Mouse (Mus musculus) kidney, postnatal 4 days (tissue): ENCODE results near the gene Olfr314.
"Not testable (repeated sequence)": the region's sequence is repeated elsewhere in the genome, so short reads cannot be mapped to it uniquely, and the experiment has no call there.

Experiments used
- DNase-seq, 2 experiments: peaks; one replicate each; pipeline ENCODE4 v3.0.0; 2021; ENCODE audit warnings: mixed read lengths in 2 of 2

The Olfr314 gene

DNA sequence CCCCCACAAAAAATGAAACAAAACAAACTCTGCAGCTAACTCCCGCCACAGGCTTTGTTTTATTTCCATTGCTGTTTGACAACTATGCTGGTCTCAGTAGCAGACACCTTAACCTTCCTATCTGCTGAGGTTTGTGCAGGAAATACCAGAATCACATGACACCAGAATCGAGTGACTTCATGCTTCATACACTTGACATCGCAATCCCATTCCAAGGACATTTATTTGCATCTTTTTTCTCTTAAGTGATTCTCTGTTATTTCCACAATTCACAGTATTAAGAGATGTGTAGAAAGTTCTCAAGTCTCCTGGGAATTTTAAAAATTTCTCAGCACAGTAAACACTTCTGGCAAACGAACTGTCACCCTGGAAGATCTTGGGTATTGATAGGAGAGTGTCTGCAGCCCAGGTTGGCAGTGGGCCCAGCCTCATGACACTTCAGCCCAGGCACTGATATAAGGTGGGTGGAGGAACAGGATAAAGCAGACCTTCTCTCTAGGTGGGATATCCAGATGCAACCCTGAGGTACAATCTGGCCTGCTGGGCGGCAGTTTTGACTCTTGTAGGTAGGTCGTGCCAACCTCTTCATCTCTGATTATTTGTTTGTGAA is at the start of gene Olfr314:
TSS of gene Olfr314 (plus strand) at position 473 of the 610 bp plus-strand sequence.
- DNase-seq: no peak

DNA sequence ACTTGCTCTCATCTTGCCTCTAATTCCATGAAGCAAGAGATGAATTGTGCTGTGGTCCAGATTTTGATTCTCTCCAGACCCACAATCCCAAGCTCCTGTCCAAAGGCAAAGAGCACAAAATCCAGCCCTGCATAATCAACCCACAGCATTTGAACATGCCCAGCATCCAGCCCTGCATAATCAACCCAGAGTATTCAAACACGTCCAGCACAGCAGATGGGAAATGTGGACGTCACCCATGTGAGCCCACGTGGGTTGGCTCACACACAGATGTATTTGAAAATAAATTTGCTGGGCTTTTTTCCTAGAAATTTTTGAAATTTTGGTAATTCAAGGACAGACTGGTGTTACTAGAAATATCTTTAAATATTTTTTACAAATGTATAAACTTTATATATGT is 49.4 kb upstream of the Olfr314 start:
- no peak for DNase-seq

DNA sequence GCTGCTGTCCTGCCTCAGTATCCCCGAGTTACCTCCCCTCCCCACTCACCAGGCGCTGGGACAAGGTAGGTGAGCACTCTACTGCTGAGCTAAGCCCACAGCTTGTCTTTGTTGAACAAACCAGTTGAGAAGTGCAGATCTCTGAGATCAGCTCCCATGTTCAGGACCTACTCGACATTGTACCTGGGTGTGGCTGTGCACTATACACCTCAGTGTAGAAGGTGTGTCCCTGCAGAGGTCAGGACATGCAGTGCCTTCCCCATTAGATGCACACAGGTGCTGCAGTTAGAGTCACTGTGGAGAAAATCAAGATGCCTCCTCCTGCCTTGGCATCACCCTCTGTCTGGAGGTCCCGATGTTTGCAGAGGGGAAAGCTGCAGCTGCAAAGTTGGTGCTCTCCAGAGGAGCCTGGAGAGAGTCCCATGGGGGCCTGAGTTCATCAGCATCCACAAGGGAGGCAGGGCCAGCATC is 43.9 kb upstream of the Olfr314 start, which contains the start of gene Olfr317:
TSS of gene Olfr317 (minus strand) at position 421 of the 471 bp plus-strand sequence.
- DNase-seq: no peak

DNA sequence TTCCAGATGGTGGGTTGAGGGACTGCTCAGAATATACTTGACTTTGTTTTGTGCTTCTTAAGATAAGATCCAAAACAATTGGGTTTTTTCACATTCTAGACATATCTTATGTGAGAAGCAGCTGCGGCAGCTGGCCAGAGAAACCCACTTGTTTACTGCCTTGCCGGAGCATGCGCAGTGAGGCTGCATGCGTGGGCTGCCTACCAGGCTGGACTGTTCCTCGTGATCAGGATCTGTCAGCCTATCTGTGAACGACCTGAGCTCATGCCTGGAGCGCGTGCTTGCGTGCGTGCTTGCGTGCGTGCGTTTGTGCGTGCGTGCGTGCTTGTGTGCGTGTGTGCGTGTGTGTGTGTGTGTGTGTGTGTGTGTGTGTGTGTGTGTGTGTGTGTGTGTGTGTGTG is 31.7 kb upstream of the Olfr314 start:
- not testable (repeated sequence) for DNase-seq

DNA sequence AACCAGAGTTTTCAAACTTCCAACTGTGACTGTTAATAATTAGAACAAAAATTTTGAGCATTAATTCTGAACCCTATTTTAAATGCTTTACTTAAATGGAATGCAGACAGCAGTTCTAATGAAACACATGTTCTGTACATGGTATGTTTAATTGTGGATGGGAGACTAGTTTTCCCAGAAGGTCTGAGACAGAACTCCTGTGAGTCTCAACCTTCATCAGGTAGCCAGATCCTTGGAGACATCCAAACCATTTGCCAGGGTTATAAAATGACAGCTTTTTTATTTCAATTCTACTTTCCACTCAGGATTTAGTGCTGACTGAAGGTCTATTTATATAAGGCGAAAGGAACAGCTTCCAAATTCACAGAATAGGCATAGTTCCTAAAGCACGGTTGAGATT is 30.3 kb upstream of the Olfr314 start, which contains the start of gene Olfr316:
TSS of gene Olfr316 (plus strand) at position 301 of the 400 bp plus-strand sequence.
- no peak for DNase-seq

DNA sequence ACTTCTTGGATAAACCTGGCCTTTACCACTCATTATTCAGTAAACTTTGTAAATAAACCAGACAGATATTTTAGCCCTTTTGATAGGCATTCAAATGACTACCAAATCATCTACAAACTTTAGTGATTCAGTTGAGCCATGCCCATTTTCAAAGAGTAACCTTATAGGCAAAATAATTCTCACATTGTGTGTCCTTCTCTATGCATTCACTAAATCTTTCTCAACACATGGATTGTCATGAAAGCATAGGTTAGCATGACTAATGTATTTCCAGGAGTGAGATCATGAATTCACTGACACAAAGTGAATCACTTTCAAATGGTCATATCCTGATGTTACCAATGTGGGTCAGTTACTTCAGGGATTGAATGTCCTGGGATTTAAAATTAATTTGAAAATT is 9.9 kb upstream of the Olfr314 start, which contains the start of gene Olfr315:
TSS of gene Olfr315 (plus strand) at position 301 of the 400 bp plus-strand sequence.
- DNase-seq: no peak

DNA sequence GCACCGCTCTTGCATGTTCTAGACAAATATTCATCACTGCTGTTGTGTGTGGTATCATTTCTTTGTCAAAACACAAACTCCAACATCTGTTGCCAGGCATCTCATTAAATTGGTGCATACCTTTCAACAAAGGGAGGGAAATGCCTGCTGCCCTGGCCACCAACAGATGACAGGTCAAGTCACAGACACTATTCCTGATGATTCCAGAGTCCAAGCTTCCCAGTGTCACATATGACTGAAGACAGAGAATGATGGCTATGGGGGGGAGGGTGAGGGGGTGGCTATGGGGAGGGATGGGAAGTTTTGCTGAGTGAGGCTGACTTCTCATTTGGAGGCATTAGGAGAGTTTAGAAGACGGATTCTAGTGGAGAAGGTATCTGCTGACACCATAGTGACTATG is 1.4 kb downstream of the Olfr314 start:
- DNase-seq: no peak

DNA sequence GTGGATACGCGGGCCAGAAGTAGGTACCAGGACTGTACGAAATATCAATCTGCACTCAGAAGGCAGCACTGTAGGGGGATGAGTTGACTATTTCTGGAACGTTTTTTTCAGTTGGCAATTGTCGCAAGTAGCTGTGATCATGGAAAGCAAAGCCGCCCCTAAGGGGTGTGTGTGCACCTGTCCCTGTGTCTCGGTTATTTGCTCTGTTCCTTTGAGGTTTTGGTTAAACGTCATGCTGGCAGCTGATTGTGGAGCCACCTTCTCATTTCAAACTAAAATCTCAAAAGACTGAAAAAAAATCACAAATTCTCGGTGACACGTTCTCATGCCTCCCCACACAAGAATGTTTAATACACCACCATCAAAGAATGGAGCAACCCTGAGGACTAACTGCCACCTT is 4.9 kb downstream of the Olfr314 start:
- DNase-seq: no peak

DNA sequence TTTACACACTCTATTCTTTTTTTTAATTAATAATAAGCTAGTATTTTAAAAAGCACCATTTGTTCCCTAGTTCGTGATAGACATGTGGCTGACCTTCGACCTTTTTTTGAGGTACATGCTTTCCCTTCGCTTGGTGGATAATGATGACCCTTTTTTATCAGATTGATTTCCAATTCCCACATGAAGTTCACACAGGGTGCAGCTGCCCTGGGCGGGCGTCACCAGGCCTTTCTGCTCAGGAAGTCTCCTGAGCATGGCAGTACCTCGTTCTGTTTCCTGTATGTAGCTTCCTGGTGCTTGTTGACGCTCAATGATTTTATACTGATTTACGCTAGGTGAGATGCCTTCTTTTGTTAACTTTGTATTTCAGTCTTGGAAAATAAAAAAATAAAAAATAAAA is 5.6 kb downstream of the Olfr314 start:
- no peak for DNase-seq

DNA sequence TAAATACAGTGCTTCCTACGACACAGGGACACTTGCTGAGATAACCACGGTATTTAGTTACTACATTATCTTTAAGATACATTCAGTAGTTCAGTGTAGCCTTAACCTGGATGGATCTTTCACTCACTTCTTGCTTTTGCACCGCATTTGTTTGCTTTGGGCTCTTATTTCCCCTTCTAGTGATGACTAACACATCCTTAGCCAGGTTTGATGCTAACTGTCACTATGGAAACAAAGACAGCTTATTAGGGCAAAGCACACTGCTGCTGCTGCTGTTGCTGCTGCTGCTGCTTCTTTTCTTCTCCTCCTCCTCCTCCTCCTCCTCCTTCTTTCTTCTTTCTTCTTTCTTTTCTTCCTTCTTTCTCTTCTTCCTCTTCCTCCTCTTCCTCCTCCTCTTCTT is 6.8 kb downstream of the Olfr314 start:
- DNase-seq: no peak

DNA sequence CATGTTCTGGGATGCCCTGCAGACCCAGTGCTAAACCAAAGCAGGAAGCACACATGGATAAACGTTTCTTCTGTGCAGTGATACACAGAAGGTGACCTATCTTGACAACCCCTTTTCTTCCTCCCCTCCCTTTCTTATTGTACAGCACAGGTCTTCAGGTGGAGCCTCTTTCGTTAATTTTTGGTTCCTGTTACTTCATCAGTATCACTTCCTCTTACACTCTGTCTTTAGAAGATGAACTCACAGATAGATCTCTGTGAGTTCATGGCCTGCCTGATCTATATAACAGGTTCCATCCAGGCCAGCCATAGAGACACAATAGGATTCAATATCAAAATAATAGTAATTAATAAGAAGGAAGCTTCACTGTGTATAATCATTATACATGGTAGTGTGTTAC is 7.3 kb downstream of the Olfr314 start:
- no peak for DNase-seq

DNA sequence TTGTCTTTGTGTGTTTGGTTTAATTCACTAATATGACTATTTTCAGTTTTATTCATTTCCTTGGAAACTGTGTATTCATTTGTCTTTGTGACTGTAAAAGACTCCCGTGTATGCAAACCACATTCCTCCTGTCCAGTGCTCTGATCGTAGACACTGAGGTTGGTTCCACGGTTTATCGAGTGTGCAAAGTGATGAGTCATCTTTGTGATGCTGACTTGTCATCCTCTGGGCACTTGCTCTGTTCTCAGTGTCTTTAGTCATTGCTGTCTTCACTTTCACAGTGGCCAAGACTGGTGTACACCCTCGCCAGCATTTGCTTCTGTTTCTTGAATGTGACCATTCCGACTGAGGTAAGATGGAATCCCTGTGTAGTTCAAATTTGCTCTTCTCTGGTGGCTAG is 7.9 kb downstream of the Olfr314 start:
- DNase-seq: no peak

DNA sequence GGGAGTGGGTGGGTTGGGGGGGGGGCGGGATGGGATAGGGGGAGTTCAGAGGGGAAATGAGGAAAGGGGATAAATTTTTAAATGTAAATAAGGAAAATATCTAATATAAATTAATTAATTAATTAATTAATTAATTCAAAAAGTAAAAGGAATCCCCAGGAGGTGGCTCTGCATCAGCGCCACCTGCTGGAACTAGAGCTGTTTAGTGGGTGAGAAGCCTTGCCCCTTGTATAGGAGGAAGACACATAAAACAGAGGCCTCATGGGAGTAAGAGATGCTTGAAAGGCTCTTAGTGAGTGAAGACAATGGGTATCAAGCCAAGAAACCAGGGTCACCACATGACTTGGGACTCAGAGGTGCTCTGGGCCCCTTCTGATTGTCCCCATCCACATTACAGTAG is 13.1 kb downstream of the Olfr314 start:
- DNase-seq: no peak

DNA sequence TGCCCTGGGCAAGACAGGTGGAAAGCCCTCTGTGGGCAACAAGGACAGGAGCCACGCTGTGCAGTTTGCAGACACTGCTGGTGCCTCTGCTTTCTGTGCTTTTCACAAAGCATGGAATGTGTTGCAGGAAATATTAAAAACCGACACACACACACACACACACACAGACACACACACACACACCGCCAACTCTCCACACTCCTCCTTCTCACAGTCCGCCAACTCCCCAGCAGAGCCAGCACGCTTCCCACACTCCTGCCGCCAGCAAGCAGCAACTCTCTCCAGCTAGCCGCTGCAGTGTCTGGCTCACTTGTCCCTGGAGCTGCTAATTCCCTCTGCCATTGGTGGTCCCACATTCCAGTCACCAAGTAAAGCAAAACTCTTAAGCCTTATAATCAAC is 14.1 kb downstream of the Olfr314 start:
- DNase-seq: peak; percentile 9 to 13

DNA sequence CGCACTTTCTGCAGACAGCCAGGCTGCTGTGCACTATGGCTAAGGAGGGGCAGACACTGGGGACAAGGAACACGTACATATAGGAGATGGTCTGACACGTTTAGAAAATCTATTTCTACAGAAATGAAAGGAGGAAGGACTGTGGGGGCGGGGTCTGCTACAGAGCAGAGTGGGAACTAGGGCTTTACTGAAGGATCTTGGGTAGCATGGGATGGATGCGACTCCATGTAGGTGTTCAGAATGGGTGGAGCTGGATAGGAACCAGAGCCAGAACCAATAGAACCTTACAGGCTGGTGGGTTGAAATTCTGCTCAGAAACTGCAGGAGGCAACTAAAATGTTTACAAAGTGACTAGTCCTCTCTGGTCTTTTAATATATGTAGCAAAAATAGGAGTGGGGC is 17.0 kb downstream of the Olfr314 start:
- DNase-seq: no peak

DNA sequence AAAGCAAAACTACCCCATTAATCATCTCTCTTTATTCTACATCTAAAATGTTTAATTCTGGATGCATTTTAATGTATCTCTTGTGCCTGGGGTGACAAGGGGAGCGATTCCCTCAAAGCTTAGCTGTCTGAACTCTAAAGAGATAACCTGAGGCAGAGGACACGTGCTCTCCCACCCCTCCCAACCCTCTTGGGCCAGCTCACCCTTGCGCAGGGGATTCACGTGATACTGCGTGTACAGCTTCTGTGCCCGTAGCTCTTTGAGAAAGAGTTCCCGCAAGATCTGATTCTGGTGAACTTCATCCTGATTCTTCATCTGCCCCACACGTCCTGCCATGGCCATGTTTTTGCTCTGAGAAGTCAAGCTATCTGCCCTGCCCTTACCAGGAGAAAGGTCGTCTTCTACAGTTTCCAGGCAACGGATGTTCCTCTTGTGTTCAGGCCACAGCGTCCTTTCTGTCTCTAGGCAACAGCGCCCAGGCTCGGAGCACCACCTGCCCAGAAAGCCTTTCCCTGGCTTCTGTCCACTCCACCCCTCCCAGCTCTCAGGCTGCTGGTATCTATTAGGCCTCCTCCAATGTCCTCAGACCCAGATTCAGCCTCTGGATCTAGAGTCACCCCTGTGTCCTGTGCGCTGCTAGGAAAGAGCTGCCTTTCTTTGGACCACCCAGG is 18.9 kb downstream of the Olfr314 start, which contains the start of gene Fam183b:
TSS of gene Fam183b (minus strand) at position 403 of the 671 bp plus-strand sequence.
- peak in 1 of 2 experiments; percentile 6 for DNase-seq

DNA sequence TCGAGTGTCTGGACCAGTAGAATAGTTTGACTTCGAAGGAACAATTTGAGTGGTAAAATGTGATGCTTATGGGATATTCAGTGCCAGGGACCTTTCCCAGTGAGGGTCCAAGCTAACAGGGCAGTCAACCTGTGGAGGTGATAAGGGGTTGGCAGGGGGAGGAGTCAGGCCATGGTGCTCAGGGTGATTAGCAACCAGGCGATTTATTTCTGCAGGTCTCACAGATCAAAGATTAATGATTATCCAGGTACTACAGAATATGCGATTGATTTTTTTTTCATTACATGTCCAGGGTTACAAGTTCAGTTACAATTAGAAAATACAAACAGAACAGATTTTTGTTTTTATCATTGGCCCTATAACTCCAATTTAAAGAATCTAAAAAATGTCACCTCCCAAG is 21.1 kb downstream of the Olfr314 start:
- no peak for DNase-seq

DNA sequence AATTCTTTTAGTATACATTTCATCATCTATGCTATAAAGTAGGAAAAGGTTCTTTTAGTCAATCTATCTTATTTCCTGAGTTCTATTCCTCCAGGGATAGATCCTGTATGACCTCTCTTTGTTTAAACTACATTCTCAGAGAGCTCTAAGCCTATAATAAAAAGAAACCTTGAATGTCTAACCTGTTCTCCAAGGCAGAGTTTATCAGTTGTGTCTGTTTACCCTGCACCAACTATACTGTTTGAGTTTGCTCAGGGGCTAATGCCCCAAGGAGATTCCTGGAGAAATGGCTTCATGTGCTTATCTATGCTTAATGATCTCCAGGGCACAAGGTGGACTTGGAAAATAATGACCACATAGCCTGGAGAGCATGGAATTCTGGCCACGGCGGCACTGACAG is 21.6 kb downstream of the Olfr314 start:
- DNase-seq: no peak

DNA sequence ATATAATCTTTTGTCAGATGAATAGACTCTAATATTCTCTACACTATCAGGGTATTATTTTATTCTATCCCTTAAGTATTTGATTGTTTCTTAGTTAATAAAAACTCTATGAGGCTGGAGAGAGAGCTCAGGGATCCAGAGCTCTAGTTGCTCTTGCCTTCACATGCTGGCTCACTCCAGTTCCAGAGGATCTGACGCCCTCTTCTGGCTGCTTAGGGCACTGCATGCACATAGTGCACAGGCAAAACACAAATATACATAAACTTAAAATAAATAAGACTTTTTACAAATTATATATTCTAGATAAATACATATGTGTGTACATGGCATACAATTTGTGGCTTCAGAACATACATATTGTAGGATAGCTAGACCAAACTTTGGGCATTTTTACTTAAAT is 29.2 kb downstream of the Olfr314 start:
- DNase-seq: no peak

DNA sequence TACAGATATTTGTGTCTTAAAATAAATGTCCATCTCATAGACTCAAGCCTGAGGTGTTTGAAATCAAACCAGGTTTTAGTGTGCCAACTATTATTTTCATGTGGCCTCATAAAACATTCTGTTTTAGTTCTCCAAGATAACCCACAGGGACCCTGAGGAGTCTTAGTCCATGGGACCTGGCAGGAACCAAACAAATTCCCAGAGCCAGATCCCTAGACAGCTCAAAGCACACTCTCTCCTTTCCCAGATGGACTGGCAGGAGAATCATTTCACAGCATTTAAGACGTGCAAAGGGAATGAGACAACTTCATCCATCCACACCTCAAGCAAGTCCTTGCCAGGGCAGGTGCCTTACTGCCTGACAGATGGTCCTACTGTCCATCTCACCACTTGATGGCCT is 31.9 kb downstream of the Olfr314 start, which contains the start of gene Olfr313:
TSS of gene Olfr313 (plus strand) at position 301 of the 400 bp plus-strand sequence.
- DNase-seq: not testable (repeated sequence)

DNA sequence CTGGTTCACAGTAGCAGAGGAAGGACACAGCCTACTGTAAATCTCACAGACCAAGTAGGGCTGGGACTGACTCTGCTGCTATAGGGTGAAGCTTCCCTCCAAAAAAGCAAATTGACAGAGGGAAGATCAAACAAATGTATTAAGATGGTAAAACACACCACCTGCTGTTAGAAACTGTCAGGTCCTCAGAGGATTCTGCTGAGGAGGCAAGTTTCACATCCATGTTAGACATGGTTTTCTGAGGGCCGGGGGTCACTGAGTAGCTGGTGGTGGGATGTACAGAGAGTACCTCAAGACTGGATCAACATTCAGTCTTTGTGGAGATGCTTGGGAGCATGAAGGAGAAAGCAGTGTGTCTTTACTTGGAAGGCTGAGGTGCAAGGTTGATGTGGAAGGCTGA is 32.9 kb downstream of the Olfr314 start:
- no peak for DNase-seq

DNA sequence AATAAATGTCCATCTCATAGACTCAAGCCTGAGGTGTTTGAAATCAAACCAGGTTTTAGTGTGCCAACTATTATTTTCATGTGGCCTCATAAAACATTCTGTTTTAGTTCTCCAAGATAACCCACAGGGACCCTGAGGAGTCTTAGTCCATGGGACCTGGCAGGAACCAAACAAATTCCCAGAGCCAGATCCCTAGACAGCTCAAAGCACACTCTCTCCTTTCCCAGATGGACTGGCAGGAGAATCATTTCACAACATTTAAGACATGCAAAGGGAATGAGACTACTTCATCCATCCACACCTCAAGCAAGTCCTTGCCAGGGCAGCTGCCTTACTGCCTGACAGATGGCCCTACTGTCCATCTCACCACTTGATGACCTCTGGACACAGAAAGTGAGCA is 46.2 kb downstream of the Olfr314 start, which contains the start of gene Olfr312:
TSS of gene Olfr312 (plus strand) at position 301 of the 400 bp plus-strand sequence.
- not testable (repeated sequence) for DNase-seq

DNA sequence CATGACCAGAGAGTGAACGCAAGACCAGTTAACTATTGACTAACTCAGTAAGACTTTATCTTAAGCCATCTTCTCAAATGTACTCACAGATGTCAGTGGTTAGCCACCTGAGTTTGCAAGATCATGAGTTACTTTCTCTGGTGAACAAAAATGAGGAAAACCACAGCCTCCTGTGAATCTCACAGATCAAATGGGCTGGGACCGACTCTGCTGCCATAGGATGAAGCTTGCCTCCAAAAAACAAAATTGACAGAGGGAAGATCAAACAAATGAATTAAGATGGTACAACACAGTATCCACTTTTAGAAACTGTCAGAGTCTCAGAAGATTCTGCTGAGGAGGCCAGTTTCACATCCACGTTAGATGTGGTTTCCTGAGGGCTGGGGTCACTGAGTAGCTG is 47.0 kb downstream of the Olfr314 start:
- DNase-seq: no peak

DNA sequence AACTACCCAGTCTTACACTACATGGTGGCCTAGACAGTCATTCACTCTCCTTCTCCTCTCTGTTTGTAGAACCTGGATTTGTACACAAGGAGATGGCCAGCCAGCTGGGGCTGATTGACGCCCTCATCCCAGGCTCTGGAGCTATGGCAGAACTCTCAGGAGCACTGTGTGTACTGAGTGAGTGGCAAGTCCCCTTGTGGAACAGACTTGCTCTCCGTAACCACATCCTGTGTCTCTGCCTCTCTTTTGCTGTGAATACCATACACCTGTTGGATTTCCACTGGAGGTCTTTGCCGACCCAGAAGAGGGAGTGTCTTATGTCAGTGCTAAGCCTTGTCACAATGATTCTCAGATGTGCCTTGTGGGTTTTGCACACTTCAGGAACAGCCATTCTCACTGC is 49.8 kb downstream of the Olfr314 start:
- DNase-seq: not testable (repeated sequence)
